Mouse (Mus musculus): Measurements from ENCODE around the gene Xpo5. TPM values are rescaled to one million over a fixed set of nuclear protein-coding genes. Genes with fewer than 3 reads are reported as not detected.

The Xpo5 gene
- total RNA-seq, 2 experiments from 2014 or later: 81.4 to 87.7 TPM

DNA sequence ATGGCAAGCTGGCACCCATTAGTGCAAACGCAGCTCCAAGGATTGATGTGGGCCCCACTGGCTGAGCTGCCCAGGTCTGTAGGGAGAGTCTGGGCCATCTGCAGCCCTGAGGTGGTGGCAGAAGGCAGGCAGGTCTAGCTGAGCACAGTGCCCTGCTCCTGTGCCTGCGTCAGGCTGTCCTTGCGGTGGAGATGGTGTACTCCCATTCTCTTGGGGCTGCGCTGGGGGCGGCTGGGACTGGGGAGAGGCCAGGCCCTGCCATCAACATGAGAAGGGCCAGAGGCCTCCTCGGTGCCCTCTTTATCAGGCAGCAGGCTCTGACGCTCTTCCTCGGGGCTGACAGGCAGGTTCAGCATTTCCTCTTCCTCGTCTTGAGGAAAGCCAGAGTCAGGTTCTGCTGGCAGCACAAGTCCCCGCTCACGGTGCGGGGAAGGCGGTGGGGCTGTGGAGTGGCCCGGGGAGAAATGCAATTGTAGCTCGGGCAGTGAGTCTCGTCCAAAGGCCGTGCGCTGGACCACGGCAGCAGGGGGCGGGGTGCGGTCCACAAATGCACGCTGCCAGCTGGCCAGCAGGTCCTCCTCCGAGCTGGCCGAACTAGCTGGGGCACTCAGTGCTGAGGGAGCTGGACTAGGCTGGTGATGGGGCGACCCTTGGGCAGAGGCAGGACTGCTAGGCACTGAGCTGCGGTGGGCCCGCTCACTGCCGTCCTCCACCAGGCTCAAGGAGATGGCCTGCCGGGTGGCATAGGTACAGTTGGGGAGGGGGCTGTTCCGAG lies 55.9 kb downstream of the Xpo5 start:
- DNase-seq: no peak

DNA sequence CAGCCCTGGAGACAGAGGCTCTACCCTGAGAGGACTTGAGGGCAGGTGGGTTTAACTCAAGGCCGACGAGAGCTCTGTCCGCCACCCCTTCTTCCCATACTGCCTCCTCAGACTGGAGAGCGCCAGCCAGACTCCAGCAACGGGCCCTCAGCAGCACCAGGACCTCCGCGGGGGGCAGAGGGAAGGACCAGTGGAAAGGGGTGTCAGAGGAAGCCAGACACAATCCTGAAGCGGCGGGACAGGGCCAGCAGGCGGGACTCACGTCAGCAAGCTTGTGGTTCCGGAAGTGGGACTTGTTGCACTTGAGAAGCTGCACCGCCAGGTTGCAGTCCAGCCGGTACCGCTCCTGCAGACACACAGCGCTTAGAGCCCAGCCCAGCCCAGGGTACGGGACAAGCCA lies 57.1 kb downstream of the Xpo5 start:
- DNase-seq: no peak

DNA sequence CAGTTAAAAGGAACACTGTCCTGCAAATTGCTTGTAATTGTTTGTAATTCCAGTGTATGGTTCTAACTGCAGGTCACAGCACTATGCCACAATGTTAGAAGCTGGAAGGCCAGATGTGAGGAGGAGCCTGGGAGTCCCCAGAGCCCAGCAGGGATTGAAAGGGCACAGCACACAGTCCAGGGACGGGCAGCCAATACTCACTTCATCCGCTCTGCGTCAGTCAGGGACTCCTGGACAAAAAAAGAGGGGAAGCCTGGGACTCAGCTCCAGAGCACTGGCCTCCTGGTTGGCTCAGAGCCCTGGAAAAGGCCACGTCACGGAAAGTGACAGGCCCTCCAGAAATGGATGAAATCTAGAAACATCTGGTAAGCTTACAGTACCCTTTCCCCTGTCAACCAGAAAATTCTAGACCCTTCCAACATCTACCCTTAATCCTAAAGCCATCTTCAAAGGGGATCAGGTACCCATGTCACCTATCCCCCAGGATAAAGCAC lies 59.7 kb downstream of the Xpo5 start:
- no peak for DNase-seq

DNA sequence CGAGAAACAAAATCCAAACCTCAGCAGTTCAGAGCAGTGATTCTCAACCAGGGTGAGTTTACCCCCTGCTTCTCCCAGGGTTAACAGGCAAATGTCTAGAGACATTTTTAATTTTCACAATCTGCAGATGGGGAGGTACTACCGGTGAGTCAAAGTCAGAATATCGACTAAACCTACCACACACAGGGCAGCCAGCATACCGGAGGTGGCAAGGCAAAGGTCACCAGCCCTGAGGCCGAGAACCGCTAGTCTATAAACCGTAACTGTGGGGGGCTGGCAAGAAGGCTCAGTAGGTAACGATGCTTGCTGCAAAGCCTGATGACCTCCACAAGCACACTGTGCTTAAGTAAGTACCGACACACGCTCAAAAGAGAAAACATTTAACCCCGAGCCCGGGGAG lies 62.9 kb downstream of the Xpo5 start:
- DNase-seq: no peak

DNA sequence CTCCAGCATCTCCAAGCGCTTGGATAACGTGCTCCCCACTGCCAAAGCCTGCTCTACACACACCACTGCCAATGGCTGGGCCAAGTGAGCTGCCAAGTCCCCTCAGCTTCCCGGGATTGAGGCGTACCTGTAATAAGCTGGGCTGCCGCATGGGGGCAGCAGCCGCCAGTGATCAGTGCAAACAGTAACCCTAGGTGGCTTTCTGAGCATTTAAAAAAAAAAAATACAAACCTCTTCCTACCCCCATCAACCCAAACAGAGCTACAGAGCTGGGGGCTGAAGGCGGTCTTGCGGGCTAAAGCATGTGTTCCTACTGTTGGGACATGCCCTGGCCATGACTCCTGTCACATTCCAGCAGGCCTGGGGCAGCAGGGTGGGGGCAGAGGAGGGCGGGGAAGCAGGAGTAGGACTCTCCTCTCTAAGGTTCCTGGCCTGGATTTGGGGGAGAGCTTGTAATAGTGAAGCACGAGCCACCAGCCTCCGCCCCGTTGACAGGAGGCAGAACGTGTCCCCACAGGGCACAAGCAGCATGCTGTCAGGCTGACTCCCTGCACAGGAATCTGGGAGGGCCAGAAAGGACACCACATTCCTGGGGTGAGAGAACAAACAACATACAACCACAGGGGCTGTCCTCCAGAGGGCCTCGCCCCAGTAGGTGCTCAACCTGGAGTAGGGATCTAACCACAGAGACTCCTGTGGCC lies 63.5 kb downstream of the Xpo5 start:
- peak; percentile 79 to 88 for DNase-seq

DNA sequence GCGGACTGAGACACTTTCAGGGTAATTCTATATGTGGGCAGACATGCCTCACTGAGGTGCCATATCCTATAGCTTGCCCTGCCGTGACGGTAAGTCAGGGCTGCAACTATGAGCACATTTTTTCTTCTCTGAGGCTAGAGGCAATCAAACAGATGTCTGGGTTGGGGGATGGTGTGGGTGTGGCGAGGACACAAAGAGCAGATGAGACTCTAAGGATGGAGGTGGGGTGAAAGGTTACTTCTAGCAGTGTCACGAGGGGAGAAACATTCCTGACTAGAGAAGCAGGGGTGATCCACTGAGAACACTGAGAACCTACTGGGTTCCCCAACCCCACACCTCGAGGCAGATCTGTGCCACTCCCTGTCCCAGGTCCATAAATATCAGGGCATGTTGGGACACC lies 64.4 kb downstream of the Xpo5 start:
- DNase-seq: no peak

DNA sequence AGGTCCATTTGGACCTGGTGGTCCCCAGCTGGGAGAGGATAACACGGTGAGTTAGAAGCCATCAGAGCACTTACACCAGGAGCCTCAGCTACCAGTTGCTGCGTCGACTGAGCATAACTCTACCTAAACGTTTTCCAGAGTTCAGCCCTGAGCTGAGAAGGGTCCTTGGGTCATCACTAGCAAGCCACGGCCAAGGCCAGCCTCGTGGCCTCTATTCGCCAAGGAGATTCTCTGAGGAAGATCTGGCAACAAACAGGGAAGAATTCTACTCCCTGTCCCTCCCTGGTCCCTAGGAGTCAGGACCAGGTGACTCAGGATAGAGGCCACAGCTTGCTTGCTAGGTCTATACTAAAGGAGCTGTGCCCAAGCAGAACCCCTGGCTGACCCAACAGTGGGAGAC lies 64.9 kb downstream of the Xpo5 start:
- DNase-seq: no peak

DNA sequence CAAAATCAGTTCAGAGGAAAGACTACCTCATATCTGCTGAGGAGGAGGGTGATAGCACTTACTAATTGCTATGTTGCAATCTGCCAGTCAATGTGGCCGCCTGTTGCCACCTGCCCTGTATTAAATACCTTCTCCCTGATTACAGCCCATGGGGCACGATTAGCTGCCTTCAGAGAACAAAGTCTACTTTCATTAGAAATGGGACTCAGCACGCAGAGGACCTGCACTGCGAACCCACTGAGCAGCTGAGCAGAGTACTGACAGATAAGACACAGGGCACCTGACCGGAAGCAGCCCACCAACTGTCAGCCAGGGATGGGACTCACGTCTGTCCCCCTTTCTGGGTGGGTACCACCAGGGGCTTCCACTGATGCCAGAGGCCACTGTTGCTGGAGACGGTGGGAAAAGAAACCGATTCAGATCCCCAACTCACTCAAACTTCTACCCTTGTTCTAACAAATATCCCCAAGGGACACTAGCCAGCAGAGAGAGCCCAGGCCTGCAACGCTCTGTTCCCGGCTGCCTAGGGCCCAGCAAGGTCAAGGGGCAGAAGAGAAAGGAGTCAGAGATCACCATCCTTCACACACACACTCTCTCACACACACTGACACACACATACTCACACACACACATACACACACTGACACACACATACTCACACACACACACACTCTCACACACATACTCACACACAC lies 65.6 kb downstream of the Xpo5 start:
- no peak for DNase-seq

DNA sequence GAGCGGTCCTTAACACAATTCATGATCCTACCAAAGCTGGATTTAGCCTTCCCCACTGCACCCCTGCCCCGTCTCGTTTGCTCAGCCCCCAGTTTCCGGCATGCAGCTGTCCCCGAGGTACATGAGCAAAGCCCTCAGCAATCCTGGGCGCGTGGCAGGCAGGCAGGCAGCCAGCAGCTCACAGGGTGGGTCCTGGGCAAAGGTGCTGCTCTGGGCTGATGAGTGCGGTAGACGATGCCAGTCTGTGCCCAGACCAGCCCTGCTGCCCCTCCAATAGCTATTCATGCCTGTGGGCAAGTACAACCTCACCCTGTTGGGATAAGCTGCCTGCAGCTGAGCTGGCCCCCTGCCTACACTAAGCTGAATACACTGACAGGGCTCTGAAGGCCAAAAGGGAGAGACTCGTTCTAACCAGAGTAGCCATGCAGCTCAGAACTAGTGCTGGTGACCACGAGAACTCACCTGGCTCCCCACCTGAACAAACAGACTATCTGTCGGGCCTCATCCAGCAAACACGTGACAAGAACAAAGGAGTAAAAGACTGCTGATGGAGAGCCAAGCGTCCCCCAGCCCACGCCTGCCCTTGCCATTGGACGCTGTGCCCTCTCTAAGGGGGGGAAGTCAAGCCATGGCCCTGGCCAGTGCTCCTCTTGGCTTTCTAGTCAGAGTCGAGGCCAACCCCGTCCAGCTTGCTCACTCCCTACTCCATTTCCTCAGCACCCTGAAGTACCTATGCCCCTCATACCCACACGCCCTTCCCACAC lies 67.4 kb downstream of the Xpo5 start:
- DNase-seq: no peak

DNA sequence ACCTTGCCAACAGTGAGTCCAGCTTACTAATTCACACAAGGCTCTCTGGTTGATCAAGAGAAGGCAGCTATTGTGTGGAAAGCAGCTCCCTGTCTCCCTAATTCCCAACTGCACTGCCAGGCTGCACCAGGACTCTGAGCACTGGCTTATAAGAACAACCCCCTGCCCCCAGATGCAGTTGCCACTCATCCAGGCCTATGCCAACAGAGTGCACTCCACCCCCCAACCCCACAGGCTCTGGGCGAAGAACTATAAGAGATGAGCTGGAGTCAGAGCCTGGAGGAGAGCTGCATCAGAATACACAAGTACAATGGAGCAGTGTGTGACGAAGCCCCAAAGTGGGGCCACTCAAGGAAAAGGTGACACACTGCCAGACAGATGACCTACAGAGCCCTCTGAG lies 69.5 kb downstream of the Xpo5 start:
- DNase-seq: no peak

DNA sequence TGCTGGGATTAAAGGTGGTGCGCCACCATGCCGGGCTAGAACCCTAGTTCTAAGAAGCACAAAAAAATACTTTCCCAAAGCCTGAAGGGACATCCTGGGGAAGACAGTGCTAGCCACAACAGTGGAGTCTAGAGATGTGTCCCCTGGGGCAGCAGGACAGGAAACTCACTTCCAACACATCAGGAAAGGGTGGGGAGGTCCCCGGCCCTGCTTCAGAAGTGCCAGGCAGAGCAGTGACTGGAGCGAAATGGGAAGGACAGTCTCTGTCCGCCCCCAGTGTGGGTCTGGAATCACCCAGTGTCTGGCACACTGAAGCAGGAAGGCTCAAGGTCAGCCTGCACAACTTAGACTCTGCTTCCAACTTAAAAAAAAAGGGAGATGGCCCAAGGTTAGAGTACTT lies 70.1 kb downstream of the Xpo5 start:
- peak; percentile 67 to 78 for DNase-seq

DNA sequence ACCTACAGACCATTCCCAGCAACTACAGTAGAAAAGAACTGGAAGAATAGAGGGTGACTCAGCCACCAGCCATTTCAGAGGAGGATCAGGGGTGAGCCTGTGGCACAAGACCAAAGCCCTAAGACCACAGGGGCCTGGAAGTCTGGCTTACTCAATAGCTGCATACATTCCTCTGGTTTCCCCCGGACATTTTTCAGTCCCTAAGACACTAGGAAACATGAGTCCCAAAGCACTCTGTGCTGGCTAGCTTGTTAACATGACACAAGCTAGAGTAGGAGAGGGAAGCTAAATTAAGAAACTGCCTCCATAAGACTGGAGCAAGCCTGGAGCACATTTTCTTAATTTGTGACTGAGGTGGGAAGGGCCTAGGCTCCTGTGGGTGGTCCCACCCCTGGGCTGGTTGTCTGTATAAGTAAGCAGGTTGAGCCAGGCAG lies 71.2 kb downstream of the Xpo5 start:
- peak; percentile 37 to 46 for DNase-seq

DNA sequence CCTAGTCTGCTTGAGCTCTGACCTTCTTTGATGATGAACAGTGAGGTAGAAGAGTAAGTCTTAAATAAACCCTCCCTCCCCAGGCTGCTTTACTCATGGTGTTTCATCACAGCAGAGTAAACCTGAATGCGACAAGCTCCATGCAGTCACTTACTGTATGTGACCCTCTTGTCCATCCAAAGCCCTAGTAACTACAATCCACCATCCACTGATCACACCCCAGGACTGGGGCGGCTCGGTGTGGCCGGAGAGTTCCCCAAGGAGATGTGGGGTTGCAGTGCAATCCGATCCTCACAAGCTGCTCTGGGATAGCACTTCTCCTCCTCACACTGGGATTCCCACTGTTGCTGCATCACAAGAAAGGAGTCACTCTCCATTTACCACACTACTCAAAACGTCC lies 71.9 kb downstream of the Xpo5 start:
- DNase-seq: no peak

DNA sequence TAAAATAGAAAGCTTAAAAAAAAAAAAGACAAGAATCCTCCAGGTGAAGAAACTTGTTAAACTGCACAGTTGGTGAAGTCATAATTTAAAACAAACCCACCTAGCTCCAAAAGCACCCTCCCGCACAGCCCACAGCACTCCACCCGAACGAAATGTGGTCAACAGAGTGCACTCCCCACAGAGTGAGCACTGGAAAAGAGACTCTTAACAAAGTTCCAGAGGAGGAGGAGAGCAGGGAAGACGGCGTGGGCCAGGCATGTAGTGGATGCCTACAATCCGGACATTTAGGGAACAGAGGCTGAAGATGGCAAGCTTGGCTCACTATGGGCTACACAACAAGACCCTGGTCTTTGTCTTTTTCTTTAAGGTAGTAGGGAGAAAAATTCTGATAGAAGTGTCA lies 72.5 kb downstream of the Xpo5 start:
- DNase-seq: no peak

DNA sequence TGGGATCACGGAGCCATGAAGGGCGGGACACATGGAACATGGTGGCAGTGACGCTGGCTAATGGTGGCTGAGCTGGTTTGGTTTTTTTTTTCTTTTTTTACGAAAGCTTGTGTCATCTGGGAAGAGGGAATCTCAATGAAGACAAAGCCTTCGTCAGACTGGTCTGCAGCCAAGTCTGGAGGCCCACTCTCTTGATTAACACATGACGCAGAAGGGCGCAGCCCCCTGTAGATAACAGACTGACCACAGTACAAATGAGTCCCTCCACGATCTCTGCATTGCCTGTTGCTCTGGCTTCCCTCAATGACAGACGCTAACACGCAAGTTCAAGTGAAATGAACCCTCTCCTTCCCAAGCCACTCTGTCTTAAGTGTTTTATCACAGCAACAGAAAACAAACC lies 72.9 kb downstream of the Xpo5 start:
- no peak for DNase-seq

DNA sequence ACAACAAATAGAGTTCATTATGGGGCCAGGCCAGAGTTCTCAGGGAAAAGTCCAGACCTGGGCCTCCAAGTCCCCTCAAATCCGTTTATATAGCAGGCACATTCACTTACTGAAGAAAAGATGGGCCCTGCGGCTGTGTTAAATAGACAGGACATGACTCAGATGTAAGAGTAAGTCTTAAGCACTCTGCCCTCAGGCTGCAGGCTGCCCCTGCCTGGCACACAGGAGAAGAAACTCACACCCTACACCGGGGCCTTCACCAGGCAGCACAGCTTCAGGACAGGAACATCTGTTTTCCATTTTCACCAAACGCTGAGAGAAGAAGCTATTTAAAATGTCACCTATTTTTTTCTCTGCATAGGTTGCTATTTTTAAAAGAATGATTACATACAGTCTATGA lies 75.0 kb downstream of the Xpo5 start:
- DNase-seq: peak; percentile 34 to 43

DNA sequence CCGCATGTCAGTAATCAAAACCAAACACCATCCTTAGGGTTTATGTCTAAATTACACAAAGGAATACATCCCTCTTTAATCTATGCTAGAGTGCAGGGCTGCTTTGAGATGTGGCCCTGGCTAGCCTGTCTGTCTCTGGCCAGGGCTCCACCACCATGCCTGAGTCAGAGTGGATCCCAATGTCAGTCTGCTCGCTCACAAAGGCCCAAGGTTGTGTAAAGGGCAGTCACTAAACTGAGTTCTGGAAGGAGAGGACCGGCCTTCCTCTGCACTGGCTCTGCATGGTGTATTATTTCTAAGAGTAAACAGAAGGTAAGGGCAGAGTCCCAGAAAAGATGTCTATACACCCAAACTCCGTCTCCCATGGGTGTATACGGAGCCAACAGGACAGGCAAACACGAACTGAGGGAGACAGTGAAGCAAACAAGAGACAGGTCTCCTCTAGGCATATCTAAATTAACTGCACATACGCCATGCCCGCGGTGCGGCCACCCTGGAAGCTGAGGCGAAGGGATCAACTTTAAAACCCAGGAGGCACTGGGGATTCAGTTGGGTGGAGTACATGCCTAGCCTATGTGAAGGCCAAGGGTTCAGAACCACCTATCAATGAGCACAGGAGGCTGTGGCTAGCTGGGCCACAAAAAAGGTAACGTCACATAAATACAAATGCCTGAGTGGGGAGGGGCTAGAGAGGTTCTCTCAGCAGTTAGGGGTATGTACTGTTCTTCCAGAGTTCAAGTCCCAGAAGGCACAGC lies 75.6 kb downstream of the Xpo5 start:
- DNase-seq: peak; percentile 69 to 80

DNA sequence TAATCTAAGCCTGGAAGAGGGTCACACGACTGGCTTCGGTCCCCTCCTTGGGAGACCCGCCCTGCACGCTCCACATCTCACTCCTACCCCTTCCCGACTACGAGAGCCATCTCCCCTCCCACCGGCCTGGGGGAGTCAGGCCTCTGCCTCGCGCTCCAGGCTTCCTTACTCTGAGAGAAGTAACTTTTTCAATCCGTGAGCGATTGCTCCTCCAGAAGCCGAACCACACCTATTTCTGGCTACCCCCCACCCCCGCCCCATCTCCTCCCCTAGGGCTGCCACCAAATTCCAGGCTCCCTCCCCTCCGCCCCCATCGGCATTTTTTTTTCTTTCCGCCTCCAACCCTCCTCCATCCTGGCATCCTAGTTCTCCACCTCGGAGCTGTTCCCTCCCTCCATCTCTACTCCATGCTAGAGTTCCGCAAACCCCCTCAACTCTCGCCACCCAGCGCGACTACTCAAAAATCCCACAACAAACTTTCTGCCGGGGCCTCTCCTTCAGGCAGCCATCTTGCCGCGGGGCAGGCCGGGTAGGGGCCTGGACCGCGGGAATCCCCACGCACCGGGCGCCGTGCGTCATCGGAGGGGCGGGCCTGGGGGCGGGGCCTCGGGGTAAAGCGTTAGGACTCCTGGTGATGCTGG lies 80.0 kb downstream of the Xpo5 start, which contains the start of gene Tjap1:
Tjap1 (minus strand) TSS at position 544 of the 641 bp plus-strand sequence.
- DNase-seq: peak; percentile 93 to 96

DNA sequence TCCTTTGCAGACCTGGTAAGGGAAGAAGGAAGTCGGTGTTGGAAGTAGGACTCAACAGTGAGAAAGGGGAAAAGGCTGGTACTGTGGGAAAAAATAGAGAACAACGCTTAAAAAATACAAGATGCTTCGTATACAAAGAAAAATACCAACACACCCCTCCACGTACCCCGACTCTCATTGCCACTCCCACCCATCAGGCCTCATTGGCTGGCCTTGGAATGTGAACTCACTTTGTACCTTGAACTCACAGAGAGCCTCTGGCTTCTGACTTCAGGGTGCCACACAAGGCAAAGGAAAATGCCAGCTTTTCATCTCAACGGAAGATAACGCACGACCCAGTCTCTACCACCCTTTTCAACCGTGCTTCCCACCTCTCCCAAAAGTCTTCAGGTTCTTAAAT lies 80.6 kb downstream of the Xpo5 start:
- DNase-seq: no peak

DNA sequence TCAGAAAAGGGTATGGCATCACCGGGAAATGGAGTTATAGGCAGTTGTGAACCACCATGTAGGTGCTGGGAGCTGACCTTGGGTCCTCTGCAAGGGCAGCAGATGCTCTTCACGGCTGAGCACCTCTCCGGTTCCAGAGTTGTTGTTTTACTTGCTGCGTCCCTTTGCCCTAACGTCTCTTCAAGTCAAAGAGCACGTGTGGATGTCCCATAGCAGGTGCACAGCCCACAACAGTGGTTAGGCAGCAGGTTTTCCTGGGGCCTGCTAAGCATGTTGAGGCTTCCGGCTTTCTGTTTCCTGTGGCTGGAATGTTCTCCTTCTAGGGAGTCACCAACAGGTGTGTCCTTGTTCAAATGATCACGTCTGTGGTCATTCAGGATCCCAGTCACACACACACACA lies 81.3 kb downstream of the Xpo5 start:
- no peak for DNase-seq

DNA sequence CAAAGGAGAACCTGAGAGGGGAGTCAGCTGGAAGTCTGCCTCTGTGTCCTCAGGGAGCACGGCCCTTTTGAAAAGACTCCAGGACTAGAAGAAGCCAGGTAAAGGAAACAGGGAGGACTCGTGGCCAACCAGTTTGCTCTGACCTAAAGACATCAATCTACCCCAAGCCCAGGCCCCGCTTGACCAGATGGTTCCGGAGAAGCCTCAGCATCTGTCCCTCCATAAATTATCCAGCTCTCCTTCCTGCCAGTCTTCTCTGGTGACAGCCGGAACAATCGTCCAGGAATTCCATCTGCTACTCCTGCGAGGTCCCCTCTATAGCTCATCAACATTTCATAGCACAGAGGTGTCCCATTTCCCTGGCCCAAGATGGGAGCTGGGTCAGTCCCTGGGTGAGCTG lies 82.1 kb downstream of the Xpo5 start:
- DNase-seq: no peak
